Mouse (Mus musculus): ENCODE data around the gene Hoxc11.

GRCm38 (mm10) chr15:102934438-102934837 lies 19.8 kb upstream of the Hoxc11 start:
- TF ChIP-seq CTCF (IDR thresholded peaks at IDR 0.05; ENCODE audit: extremely low read depth, insufficient read length, insufficient replicate concordance, low read depth, low read length) (no peak), POLR2A (IDR thresholded peaks at IDR 0.05; ENCODE audit: low read depth, low read length) (no peak)
